Mouse (Mus musculus): Measurements from ENCODE around the gene Gins2.

- TF ChIP-seq MAX (IDR thresholded peaks at IDR 0.05; ENCODE audit: low read depth) (no peak), POLR2A (IDR thresholded peaks at IDR 0.05; ENCODE audit: insufficient read length, low read depth) (no peak), CEBPB (IDR thresholded peaks at IDR 0.05; ENCODE audit: insufficient read depth, poor library complexity, severe bottlenecking) (no peak)
Observed at GRCm38 (mm10) chr8:120539381-120539774, 49.7 kb downstream of the Gins2 start.
